Mouse (Mus musculus) lung, embryonic 14.5 days (tissue): ENCODE data around the gene Ptprc. TPM values are rescaled to one million over a fixed set of nuclear protein-coding genes. Genes with fewer than 3 reads are reported as not detected.

Experiments used
- ATAC-seq: fragments of 200-750 bp; cut with Nextera tagmentation; 2 replicates; pipeline ENCODE4 v1.8.0; 2017; ENCODE audit warnings: mild to moderate bottlenecking, moderate TSS enrichment, moderate library complexity; ENCODE audit not compliant: insufficient read depth
- DNase-seq: peaks from one replicate; pipeline ENCODE4 v3.0.0-alpha.2; 2015
- H3K27ac ChIP-seq: fragments of 300-500 bp; sonication (generic); 2 replicates; pipeline ENCODE4 v1.5.1; 2014; ENCODE audit warnings: low read depth, mild to moderate bottlenecking, moderate library complexity
- H3K27me3 ChIP-seq: fragments of 300-500 bp; sonication (generic); 2 replicates; pipeline ENCODE4 v1.6.1; 2014; ENCODE audit warnings: low read length, control low read depth; ENCODE audit not compliant: insufficient read depth
- H3K36me3 ChIP-seq: fragments of 300-500 bp; sonication (generic); 2 replicates; pipeline ENCODE4 v1.6.1; 2014; ENCODE audit warnings: control low read depth; ENCODE audit not compliant: insufficient read depth
- H3K4me1 ChIP-seq: fragments of 300-500 bp; sonication (generic); 2 replicates; pipeline ENCODE4 v1.6.1; 2014; ENCODE audit warnings: antibody characterized with exemption, control low read depth; ENCODE audit not compliant: insufficient read depth
- H3K4me2 ChIP-seq: fragments of 300-500 bp; sonication (generic); 2 replicates; pipeline ENCODE4 v1.6.1; 2014; ENCODE audit warnings: mild to moderate bottlenecking
- H3K4me3 ChIP-seq: fragments of 300-500 bp; sonication (generic); 2 replicates; pipeline ENCODE4 v1.5.1; 2014; ENCODE audit warnings: low read depth, low read length
- H3K9ac ChIP-seq: fragments of 300-500 bp; sonication (generic); 2 replicates; pipeline ENCODE4 v1.6.1; 2014
- H3K9me3 ChIP-seq: fragments of 300-500 bp; sonication (generic); 2 replicates; pipeline ENCODE4 v1.6.1; 2016; ENCODE audit warnings: low read depth, low read length, control low read depth
- CTCF ChIP-seq: IDR thresholded peaks from 2 replicates; pipeline ENCODE4 v1.5.1; 2016; ENCODE audit warnings: antibody characterized with exemption, low read depth
- WGBS: fragments of 180-500 bp; shearing (Covaris S2); extraction: QIAGEN DNeasy Blood & Tissue Kit; methylation state at CpG from one replicate; pipeline ENCODE4 v1.1.7; 2014; 5-methylcytosine and 5-hydroxymethylcytosine counted together
- polyA plus RNA-seq: library from polyadenylated mRNA; unstranded; fragments of >200 nt; fragmentation: Nextera tagmentation; extraction: Ambion mirVana; gene quantifications from 2 replicates; pipeline ENCODE4 v1.2.1, GENCODE M21; 2014

Ptprc gene
- polyA plus RNA-seq, 1 experiment from 2014 or later = 2.9 TPM

DNA sequence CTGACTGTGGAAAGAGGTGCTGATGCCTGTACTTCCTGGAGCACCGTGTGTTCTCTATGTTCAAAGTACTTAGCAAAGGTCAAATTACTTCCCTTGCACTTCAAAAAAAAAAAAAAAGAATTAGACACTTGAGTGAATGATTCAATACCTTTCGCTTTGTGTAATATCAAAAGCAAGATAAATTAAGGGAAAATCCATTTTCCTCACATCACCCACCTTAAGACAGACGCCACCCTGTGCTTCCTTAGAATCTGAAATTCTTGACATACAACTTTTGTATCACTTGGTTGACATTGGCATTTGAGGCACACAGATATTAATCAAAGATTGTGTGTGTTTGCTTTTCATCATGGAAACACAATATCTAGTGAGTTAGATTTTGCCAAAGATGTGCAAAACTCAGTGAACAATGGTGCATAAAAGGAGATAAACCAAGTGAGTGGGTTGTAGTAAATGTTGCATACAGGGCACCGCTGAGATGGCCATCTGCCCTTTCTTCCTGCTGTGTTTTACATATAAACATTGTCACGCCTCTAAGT is 9.2 kb downstream of the Ptprc start:
- H3K27me3 ChIP-seq = no peaks in the 10 kb centered on the region
- ATAC-seq = no peak

DNA sequence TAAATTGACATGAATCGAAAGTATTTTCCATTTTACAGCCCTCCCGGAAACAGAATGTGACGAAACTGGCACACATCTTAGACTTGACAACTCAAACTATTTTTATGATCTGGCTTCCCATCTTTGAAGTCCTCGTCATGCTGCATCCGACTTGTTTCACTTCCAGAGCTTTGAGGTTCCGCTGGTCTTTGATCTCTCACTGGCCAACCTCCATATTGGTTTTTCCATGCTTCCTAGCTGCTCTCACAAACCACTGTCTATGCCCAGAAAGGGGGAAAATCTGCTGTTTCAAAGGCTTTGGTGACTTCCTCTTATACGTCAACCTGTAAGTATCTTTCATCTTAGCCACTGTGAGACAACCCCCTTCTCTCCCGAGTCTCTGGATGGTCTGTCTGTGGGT is 12.9 kb downstream of the Ptprc start:
- H3K4me1 ChIP-seq = no peaks in the 10 kb centered on the region
- no peaks in the 10 kb centered on the region for H3K9me3 ChIP-seq
- 83% methylated on average over 8 of the region's 8 CpGs for WGBS
- ATAC-seq = no peak
- H3K36me3 ChIP-seq = no peaks in the 10 kb centered on the region
- TF ChIP-seq CTCF = no peak
- no peaks in the 10 kb centered on the region for H3K27me3 ChIP-seq
- no peak overlapping the region for H3K4me2 ChIP-seq
- no peak for DNase-seq
- H3K9ac ChIP-seq = no peak overlapping the region
- H3K4me3 ChIP-seq = no peak overlapping the region
- H3K27ac ChIP-seq = no peak overlapping the region

More for the DNA sequence above, 9.2 kb downstream of the Ptprc start:
- no peaks in the 10 kb centered on the region for H3K36me3 ChIP-seq
- H3K9ac ChIP-seq = no peak overlapping the region
- DNase-seq = no peak
- no peak overlapping the region for H3K27ac ChIP-seq
- 57% methylated on average over 5 of the region's 5 CpGs for WGBS
- H3K4me2 ChIP-seq = no peak overlapping the region
- no peaks in the 10 kb centered on the region for H3K4me1 ChIP-seq
- TF ChIP-seq CTCF = no peak
- H3K4me3 ChIP-seq = no peak overlapping the region
- H3K9me3 ChIP-seq = no peaks in the 10 kb centered on the region

DNA sequence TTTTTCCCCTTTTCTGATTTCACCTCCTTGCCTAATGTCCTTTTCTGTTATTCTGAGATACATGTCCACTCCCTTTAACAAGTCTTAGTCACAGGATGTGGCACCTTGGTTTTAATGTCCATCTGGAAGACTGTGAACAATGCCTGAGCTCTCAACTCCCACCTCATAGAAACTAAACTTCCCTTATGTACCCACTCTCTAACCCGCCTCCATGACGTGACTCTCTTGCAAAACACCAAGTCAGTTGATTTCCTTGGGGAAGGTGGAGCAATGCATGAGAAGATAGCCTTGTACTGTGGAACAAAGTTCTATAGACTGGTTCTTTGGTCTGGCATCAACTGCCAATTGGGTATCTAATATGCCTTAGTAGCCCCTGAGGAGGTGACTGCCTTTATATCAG is 16.6 kb downstream of the Ptprc start:
- Histone ChIP-seq H3K4me2 (no peak overlapping the region), H3K27me3 (no peaks in the 10 kb centered on the region), H3K4me1 (no peaks in the 10 kb centered on the region), H3K36me3 (no peaks in the 10 kb centered on the region), H3K4me3 (no peak overlapping the region), H3K9me3 (no peaks in the 10 kb centered on the region), H3K27ac (no peak overlapping the region), H3K9ac (no peak overlapping the region)
- TF ChIP-seq CTCF = no peak
- WGBS = 85% methylated on average over 2 of the region's 2 CpGs
- DNase-seq = no peak
- no peak for ATAC-seq

DNA sequence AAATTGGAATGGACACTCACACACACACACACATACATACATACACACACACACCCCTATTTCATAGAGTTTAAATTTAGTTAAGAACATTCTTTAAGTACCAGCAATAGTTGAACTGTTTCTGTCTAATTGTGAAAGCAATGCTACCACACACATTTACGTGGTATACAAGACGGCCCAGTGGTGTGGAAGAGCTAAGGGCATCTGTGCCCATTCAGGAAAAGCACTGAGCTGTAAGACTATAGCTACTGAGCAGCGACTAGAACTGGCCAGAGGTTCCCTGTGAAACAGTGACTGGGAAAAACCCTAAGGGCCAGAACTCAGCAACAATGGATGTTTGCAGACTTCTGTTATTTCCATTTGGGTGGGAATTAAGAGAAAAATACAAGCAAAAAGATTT is 17.3 kb downstream of the Ptprc start:
- Histone ChIP-seq H3K36me3 (no peaks in the 10 kb centered on the region), H3K9ac (no peak overlapping the region), H3K4me1 (no peaks in the 10 kb centered on the region), H3K27me3 (no peaks in the 10 kb centered on the region), H3K27ac (no peak overlapping the region), H3K4me2 (no peak overlapping the region), H3K4me3 (no peak overlapping the region), H3K9me3 (no peaks in the 10 kb centered on the region)
- 75% methylated on average over 3 of the region's 3 CpGs for WGBS
- DNase-seq (no peak), ATAC-seq (no peak)
- no peak for TF ChIP-seq CTCF

DNA sequence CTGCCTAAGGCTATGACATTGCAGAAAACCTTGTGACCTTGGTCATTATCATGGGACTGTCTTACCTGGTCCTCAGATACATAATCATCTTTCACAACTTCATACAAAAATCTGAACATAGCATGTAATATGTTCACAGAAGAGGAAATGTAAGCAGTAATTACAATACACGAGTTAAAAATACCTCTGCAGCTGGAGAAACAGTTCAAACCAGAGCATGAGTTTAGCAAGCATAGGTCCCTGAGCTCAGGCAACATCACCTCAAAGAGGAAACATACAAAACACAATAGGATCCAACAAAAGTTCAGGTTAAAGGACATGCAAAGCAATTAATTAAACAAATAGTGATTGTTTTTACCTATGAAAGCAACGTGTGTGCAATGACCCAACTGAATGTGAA is 17.8 kb downstream of the Ptprc start:
- H3K4me3 ChIP-seq = no peak overlapping the region
- TF ChIP-seq CTCF = no peak
- no peak overlapping the region for H3K27ac ChIP-seq
- H3K4me2 ChIP-seq = no peak overlapping the region
- DNase-seq = no peak
- H3K4me1 ChIP-seq = no peaks in the 10 kb centered on the region
- 62% methylated on average over 2 of the region's 2 CpGs for WGBS
- no peaks in the 10 kb centered on the region for H3K36me3 ChIP-seq
- no peaks in the 10 kb centered on the region for H3K27me3 ChIP-seq
- ATAC-seq = no peak
- H3K9ac ChIP-seq = no peak overlapping the region
- H3K9me3 ChIP-seq = no peaks in the 10 kb centered on the region

DNA sequence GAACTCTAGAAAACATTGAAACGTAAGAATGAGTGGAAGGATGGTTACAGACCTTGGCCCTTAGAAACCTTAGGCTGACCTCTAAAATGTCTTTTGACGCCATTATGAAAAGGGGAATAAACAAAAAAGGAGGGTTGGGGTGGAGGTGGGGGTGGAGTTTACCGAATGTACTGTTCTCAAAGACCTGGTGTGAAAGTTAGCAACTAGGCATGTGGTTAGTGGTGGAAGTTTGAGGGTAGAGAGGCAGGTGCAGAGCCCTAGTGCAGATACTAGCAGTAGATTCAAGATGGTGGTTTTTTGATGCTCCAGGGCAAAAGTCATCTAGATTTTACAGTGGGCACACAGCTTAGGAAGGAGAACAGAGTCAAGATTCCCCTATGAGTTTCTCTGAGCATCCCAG is 18.5 kb downstream of the Ptprc start:
- 71% methylated on average over 3 of the region's 3 CpGs for WGBS
- TF ChIP-seq CTCF = no peak
- no peak overlapping the region for H3K4me2 ChIP-seq
- no peaks in the 10 kb centered on the region for H3K9me3 ChIP-seq
- H3K36me3 ChIP-seq = no peaks in the 10 kb centered on the region
- no peaks in the 10 kb centered on the region for H3K27me3 ChIP-seq
- H3K27ac ChIP-seq = no peak overlapping the region
- no peak overlapping the region for H3K4me3 ChIP-seq
- H3K9ac ChIP-seq = no peak overlapping the region
- no peaks in the 10 kb centered on the region for H3K4me1 ChIP-seq
- no peak for DNase-seq
- ATAC-seq = no peak

DNA sequence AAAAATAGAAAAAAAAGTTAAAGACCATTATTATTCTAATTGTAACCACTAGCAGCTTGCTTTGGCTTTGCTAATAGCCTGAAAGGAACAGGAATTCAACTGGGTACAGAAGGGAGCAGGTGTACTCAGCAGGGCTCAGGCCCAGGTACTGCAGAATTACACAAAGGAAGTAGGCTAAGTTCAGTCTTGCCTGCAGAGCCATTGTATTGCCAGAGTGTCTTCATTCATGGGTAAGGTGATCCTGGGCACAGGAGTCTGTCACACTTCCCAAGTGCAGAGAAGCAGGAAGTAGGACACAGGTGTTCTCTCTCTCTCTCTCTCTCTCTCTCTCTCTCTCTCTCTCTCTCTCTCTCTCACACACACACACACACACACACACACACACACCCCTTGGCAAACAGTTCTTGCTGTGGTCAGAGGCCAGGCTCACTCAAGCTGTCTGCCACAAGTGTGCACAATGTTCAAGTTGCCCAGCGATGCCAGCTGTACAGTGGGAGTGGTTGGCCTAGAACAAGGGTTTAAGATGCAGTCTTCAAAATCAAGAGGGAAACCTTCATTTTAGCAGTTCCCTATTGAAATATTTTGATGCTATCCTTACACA is 21.2 kb downstream of the Ptprc start:
- TF ChIP-seq CTCF = no peak
- DNase-seq (no peak), ATAC-seq (no peak)
- H3K4me2 ChIP-seq = no peak overlapping the region
- H3K4me1 ChIP-seq = no peaks in the 10 kb centered on the region
- no peak overlapping the region for H3K27ac ChIP-seq
- H3K27me3 ChIP-seq = no peaks in the 10 kb centered on the region
- no peaks in the 10 kb centered on the region for H3K36me3 ChIP-seq
- no peaks in the 10 kb centered on the region for H3K9me3 ChIP-seq
- no peak overlapping the region for H3K4me3 ChIP-seq
- H3K9ac ChIP-seq = no peak overlapping the region
- WGBS = 80% methylated on average over 1 of the region's 1 CpGs

DNA sequence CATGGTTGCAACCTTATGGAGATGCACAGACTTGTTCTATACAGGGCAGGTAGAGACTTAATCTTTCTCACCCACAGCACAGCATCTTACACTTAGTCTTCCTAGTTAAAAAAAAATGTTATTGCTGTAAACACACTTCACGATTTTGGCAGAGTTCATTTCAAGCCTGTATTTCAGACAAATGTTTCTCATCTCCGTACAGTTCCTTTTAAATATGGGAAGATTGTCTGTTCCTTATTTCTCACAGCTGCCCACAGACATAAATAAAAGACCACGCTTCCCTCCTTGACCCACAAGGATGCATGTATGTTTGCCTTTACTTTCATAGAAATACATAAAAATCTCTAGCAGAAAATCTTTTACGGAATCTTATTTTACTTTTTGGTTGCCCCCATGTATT is 22.4 kb downstream of the Ptprc start:
- DNase-seq = peak; percentile 72
- H3K4me1 ChIP-seq = no peaks in the 10 kb centered on the region
- no peaks in the 10 kb centered on the region for H3K9me3 ChIP-seq
- ATAC-seq = 0 out of 2 replicates have a peak, but pooled peaks have one; percentile 38
- no peak overlapping the region for H3K9ac ChIP-seq
- no peaks in the 10 kb centered on the region for H3K36me3 ChIP-seq
- no peak overlapping the region for H3K27ac ChIP-seq
- WGBS = 38% methylated on average over 4 of the region's 4 CpGs
- H3K4me3 ChIP-seq = no peak overlapping the region
- no peak for TF ChIP-seq CTCF
- H3K4me2 ChIP-seq = no peak overlapping the region
- no peaks in the 10 kb centered on the region for H3K27me3 ChIP-seq
